Mouse (Mus musculus) testis, adult 2 months (tissue): ENCODE data around the gene Angptl7.

Source experiments
- CTCF ChIP-seq: fragments of 200-500 bp; IDR thresholded peaks from 2 replicates; pipeline ENCODE4 v1.5.1; 2012; ENCODE audit warnings: low read depth, mild to moderate bottlenecking, inconsistent platforms, low read length, moderate library complexity; ENCODE audit not compliant: control insufficient read depth, insufficient read depth, insufficient replicate concordance
- POLR2A ChIP-seq: fragments of 200-500 bp; IDR thresholded peaks from 2 replicates; pipeline ENCODE4 v1.6.1; 2012; ENCODE audit warnings: low read depth, mild to moderate bottlenecking, inconsistent platforms, low read length, moderate library complexity; ENCODE audit not compliant: control insufficient read depth

GRCm38 (mm10) chr4:148511334-148511733 is 11.1 kb upstream of the Angptl7 start:
- TF ChIP-seq CTCF (no peak), POLR2A (no peak)
